In the genomic region with DNA sequence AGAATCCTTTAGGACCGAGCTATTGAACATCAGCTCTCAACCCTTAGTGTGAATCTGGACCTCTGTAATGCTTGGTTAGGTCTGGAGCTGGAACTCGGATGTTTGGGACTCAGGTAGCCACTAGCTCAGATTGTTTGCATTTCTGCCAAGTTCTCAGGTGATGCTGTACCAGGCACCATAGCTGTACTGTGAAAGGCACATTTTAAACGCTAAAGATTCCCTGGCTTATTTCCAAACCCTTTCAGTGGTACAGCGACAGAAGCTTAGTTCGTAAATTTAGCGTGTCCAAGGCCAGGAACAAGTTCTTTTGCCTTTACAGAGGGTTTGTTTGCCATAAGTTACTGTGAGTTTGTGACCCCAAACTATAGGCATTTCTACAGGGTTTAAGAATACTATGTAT, we compare ENCODE assay signal across 8 mouse cellular contexts. TPM values are rescaled to one million over a fixed set of nuclear protein-coding genes. Genes with fewer than 3 reads are reported as not detected.
DNase-seq lines count a peak whose midpoint lies in the region; ATAC-seq and TF ChIP-seq lines count a peak whose summit lies in the region.

No protein-coding gene starts in this region.

- H3K4me2 ChIP-seq in heart, embryonic 11.5 days: peak overlapping the region; percentile 82
- peak overlapping the region; percentile 84 for H3K4me2 ChIP-seq in heart, postnatal 0 days (ENCODE audit: low read depth, low read length)

- no peak for TF ChIP-seq CTCF in G1E (IDR thresholded peaks at IDR 0.05; ENCODE audit: low read depth, low read length)
- no peak for TF ChIP-seq CTCF in heart, postnatal 0 days (IDR thresholded peaks at IDR 0.05; ENCODE audit: low read depth)

- no peaks in the 10 kb centered on the region for H3K27me3 ChIP-seq in heart, embryonic 11.5 days (ENCODE audit: control insufficient read depth, insufficient read depth, low read length)
- no peaks in the 10 kb centered on the region for H3K27me3 ChIP-seq in G1E (ENCODE audit: insufficient read depth, low read length)
- no peaks in the 10 kb centered on the region for H3K27me3 ChIP-seq in heart, postnatal 0 days (ENCODE audit: control insufficient read depth, insufficient read depth, low read length)
- peaks cover 32% of the 10 kb centered on the region for H3K27me3 ChIP-seq in midbrain, embryonic 10.5 days (ENCODE audit: low read depth, poor library complexity, severe bottlenecking)

- WGBS in heart, embryonic 11.5 days (ENCODE audit: insufficient replicate concordance): 51% methylated on average over 6 of the region's 6 CpGs
- WGBS in heart, postnatal 0 days: 37% methylated on average over 6 of the region's 6 CpGs
- 59% methylated on average over 6 of the region's 6 CpGs for WGBS in midbrain, embryonic 10.5 days

- no peaks in the 10 kb centered on the region for H3K9me3 ChIP-seq in heart, embryonic 11.5 days (replicated peaks; ENCODE audit: control insufficient read depth, low read length)
- no peaks in the 10 kb centered on the region for H3K9me3 ChIP-seq in G1E (replicated peaks)
- no peaks in the 10 kb centered on the region for H3K9me3 ChIP-seq in heart, postnatal 0 days (replicated peaks; ENCODE audit: control insufficient read depth, low read length)
- H3K9me3 ChIP-seq in midbrain, embryonic 10.5 days (replicated peaks): no peaks in the 10 kb centered on the region

- H3K27ac ChIP-seq in heart, embryonic 11.5 days (ENCODE audit: low read depth, low read length): no peak overlapping the region
- H3K27ac ChIP-seq in heart, postnatal 0 days (ENCODE audit: low read depth): no peak overlapping the region
- no peak overlapping the region for H3K27ac ChIP-seq in midbrain, embryonic 10.5 days (replicated peaks)

- ATAC-seq in heart, embryonic 11.5 days (replicated peaks; ENCODE audit: insufficient number of reproducible peaks, low FRiP score, low TSS enrichment): no peak
- ATAC-seq in G1E (ENCODE audit: extremely low read depth, insufficient number of reproducible peaks, low FRiP score, poor library complexity, severe bottlenecking): no peak
- no peak for ATAC-seq in heart, postnatal 0 days (ENCODE audit: insufficient read depth, low read depth)

- H3K9ac ChIP-seq in heart, embryonic 11.5 days (ENCODE audit: low read depth, low read length): no peak overlapping the region; the same call in 1 of the 2 replicates
- H3K9ac ChIP-seq in heart, postnatal 0 days (replicated peaks; ENCODE audit: low read depth, low read length): no peak overlapping the region

- H3K36me3 ChIP-seq in heart, embryonic 11.5 days (ENCODE audit: control insufficient read depth, insufficient read depth, low read length): no peaks in the 10 kb centered on the region
- H3K36me3 ChIP-seq in G1E (replicated peaks): peaks cover 2% of the 10 kb centered on the region
- no peaks in the 10 kb centered on the region for H3K36me3 ChIP-seq in heart, postnatal 0 days (replicated peaks; ENCODE audit: control insufficient read depth, insufficient read depth, low read length)
- no peaks in the 10 kb centered on the region for H3K36me3 ChIP-seq in midbrain, embryonic 10.5 days

- H3K4me1 ChIP-seq in heart, embryonic 11.5 days (ENCODE audit: control insufficient read depth, insufficient read depth, low read length): no peaks in the 10 kb centered on the region
- H3K4me1 ChIP-seq in G1E (ENCODE audit: insufficient read depth, low read depth, low read length): peaks cover 49% of the 10 kb centered on the region
- H3K4me1 ChIP-seq in heart, postnatal 0 days (ENCODE audit: control insufficient read depth, insufficient read depth): peaks cover 9% of the 10 kb centered on the region; the same call in 1 of the 2 replicates
- H3K4me1 ChIP-seq in midbrain, embryonic 10.5 days: peaks cover 25% of the 10 kb centered on the region

- no peak overlapping the region for H3K4me3 ChIP-seq in heart, embryonic 11.5 days (ENCODE audit: low read depth, low read length)
- H3K4me3 ChIP-seq in G1E (ENCODE audit: low read depth, low read length): peak overlapping the region; percentile 93; the same call in 1 of the 2 replicates
- H3K4me3 ChIP-seq in heart, postnatal 0 days (ENCODE audit: low read depth, low read length): no peak overlapping the region
- peak overlapping the region; percentile 81 for H3K4me3 ChIP-seq in midbrain, embryonic 10.5 days

- no peak for TF ChIP-seq EP300 in heart, postnatal 0 days (IDR thresholded peaks at IDR 0.05; ENCODE audit: low read depth)

- DNase-seq in heart, postnatal 4 days: no peak
- no peak for DNase-seq in G1E (ENCODE audit: low spot score)
- DNase-seq in heart, postnatal 0 days (ENCODE audit: low spot score): peak; percentile 6
- DNase-seq in midbrain, embryonic 10.5 days (ENCODE audit: low spot score): no peak
- DNase-seq in cerebellum, postnatal 36 days: no peak
- DNase-seq in gastrocnemius, adult 18-20 months (ENCODE audit: low spot score): no peak
- no peak for DNase-seq in right cerebral cortex, postnatal 4 days

RNA-seq across cellular contexts. Expression of gene Gpd2, which starts 0.4 kb away (rescaled TPM):
- 16.9 and 17.3 TPM in 2 replicates for polyA plus RNA-seq in heart, embryonic 11.5 days (2014; fragmentation: Nextera tagmentation; extraction: Ambion mirVana)
- 10 to 100 TPM; 19.3 to 21.0 TPM for total RNA-seq in heart, postnatal 4 days (2021)
- total RNA-seq in G1E (2014; fragmentation: Nextera tagmentation) (31.7 and 33.3 TPM in 2 replicates), G1E (2017) (37.0 and 42.0 TPM in 2 replicates)
- polyA plus RNA-seq in G1E (2012): 6.1 and 6.2 TPM in 2 replicates
- 9.0 and 17.3 TPM in 2 replicates for total RNA-seq in heart, postnatal 0 days (2014; rRNA removed; ENCODE audit: low replicate concordance)
- polyA plus RNA-seq in heart, postnatal 0 days (2015; fragmentation: Nextera tagmentation; extraction: Ambion mirVana): 8.4 and 10.6 TPM in 2 replicates
- 21.4 and 24.4 TPM in 2 replicates for polyA plus RNA-seq in midbrain, embryonic 10.5 days (2016; fragmentation: Nextera tagmentation; extraction: Ambion mirVana)
- 100 to 1,000 TPM; 151 to 203 TPM for total RNA-seq in gastrocnemius, adult 18-20 months (2021)

Comparison
In these comparisons a context has a peak if more than half of its experiments do, and no peak if none do; other contexts are left out.
1. H3K4me3 ChIP-seq: peak in G1E (single experiment) and midbrain, embryonic 10.5 days (single experiment); none in heart, embryonic 11.5 days (single experiment) and heart, postnatal 0 days (single experiment).